Mouse (Mus musculus) midbrain, embryonic 10.5 days (tissue): ENCODE measurements around the gene Xylb. TPM values are rescaled to one million over a fixed set of nuclear protein-coding genes. Genes with fewer than 3 reads are reported as not detected.
"Not testable (repeated sequence)": the region's sequence is repeated elsewhere in the genome, so short reads cannot be mapped to it uniquely, and the experiment has no call there.

Source experiments
- DNase-seq: peaks from one replicate; pipeline ENCODE4 v3.0.0-alpha.2; 2017; ENCODE audit warnings: low spot score
- H3K27ac ChIP-seq: fragments of 300-500 bp; sonication (generic); replicated peaks from 2 replicates; pipeline ENCODE4 v1.5.1; 2016; ENCODE audit warnings: mild to moderate bottlenecking
- H3K27me3 ChIP-seq: fragments of 300-500 bp; sonication (generic); 2 replicates; pipeline ENCODE4 v1.6.1; 2016; ENCODE audit warnings: low read depth, mild to moderate bottlenecking; ENCODE audit not compliant: poor library complexity, severe bottlenecking
- H3K36me3 ChIP-seq: fragments of 300-500 bp; sonication (generic); 2 replicates; pipeline ENCODE4 v1.6.1; 2016; ENCODE audit warnings: mild to moderate bottlenecking, moderate library complexity
- H3K4me1 ChIP-seq: fragments of 300-500 bp; sonication (generic); 2 replicates; pipeline ENCODE4 v1.6.1; 2016
- H3K4me3 ChIP-seq: fragments of 300-500 bp; sonication (generic); 2 replicates; pipeline ENCODE4 v1.5.1; 2016; ENCODE audit warnings: mild to moderate bottlenecking, moderate library complexity
- H3K9me3 ChIP-seq: fragments of 300-500 bp; sonication (generic); replicated peaks from 2 replicates; pipeline ENCODE4 v1.6.1; 2016; ENCODE audit warnings: mild to moderate bottlenecking
- WGBS: fragments of 180-500 bp; shearing (Covaris S2); methylation state at CpG from one replicate; pipeline ENCODE4 v1.1.7; 2016; 5-methylcytosine and 5-hydroxymethylcytosine counted together
- polyA plus RNA-seq: library from polyadenylated mRNA; unstranded; fragments of >200 nt; fragmentation: Nextera tagmentation; extraction: Ambion mirVana; gene quantifications from 2 replicates; pipeline ENCODE4 v1.2.1, GENCODE M21; 2016

The Xylb gene
- polyA plus RNA-seq, 1 experiment from 2014 or later: 7.7 TPM

- H3K36me3 ChIP-seq: peaks cover 58% of the 10 kb centered on the region
- no peaks in the 10 kb centered on the region for H3K9me3 ChIP-seq
- no peak for DNase-seq
- no peaks in the 10 kb centered on the region for H3K4me1 ChIP-seq
- 95% methylated on average over 3 of the region's 3 CpGs for WGBS
- no peaks in the 10 kb centered on the region for H3K27me3 ChIP-seq
- H3K4me3 ChIP-seq: no peak overlapping the region
- no peak overlapping the region for H3K27ac ChIP-seq
Measured at GRCm38 (mm10) chr9:119350531-119350930, 6.7 kb upstream of the Xylb start.

GRCm38 (mm10) chr9:119350947-119351705 is 6.1 kb upstream of the Xylb start:
- no peaks in the 10 kb centered on the region for H3K9me3 ChIP-seq
- no peaks in the 10 kb centered on the region for H3K4me1 ChIP-seq
- H3K27ac ChIP-seq: no peak overlapping the region
- no peaks in the 10 kb centered on the region for H3K27me3 ChIP-seq
- WGBS: 92% methylated on average over 10 of the region's 10 CpGs
- no peak for DNase-seq
- peaks cover 52% of the 10 kb centered on the region for H3K36me3 ChIP-seq
- no peak overlapping the region for H3K4me3 ChIP-seq

GRCm38 (mm10) chr9:119352060-119352459 is 5.1 kb upstream of the Xylb start:
- 24% methylated on average over 4 of the region's 4 CpGs for WGBS
- Histone ChIP-seq H3K4me1 (no peaks in the 10 kb centered on the region; the same call in 1 of the 2 replicates), H3K36me3 (peaks cover 42% of the 10 kb centered on the region), H3K4me3 (no peak overlapping the region), H3K27me3 (no peaks in the 10 kb centered on the region), H3K9me3 (no peaks in the 10 kb centered on the region), H3K27ac (no peak overlapping the region)
- DNase-seq: peak; percentile 80

GRCm38 (mm10) chr9:119353926-119354325 is 3.3 kb upstream of the Xylb start:
- 82% methylated on average over 6 of the region's 6 CpGs for WGBS
- Histone ChIP-seq H3K36me3 (peaks cover 25% of the 10 kb centered on the region), H3K27me3 (peaks cover 7% of the 10 kb centered on the region; the same call in 1 of the 2 replicates), H3K4me3 (no peak overlapping the region), H3K9me3 (no peaks in the 10 kb centered on the region), H3K4me1 (peaks cover 12% of the 10 kb centered on the region), H3K27ac (no peak overlapping the region)
- DNase-seq: no peak

GRCm38 (mm10) chr9:119355943-119356342 is 1.2 kb upstream of the Xylb start:
- peaks cover 7% of the 10 kb centered on the region; the same call in 1 of the 2 replicates for H3K27me3 ChIP-seq
- 89% methylated on average over 6 of the region's 6 CpGs for WGBS
- H3K27ac ChIP-seq: no peak overlapping the region
- DNase-seq: no peak
- peaks cover 12% of the 10 kb centered on the region for H3K4me1 ChIP-seq
- H3K36me3 ChIP-seq: peaks cover 6% of the 10 kb centered on the region
- H3K9me3 ChIP-seq: no peaks in the 10 kb centered on the region
- H3K4me3 ChIP-seq: no peak overlapping the region

- peak overlapping the region; percentile 78 for H3K4me3 ChIP-seq
- peaks cover 7% of the 10 kb centered on the region; the same call in 1 of the 2 replicates for H3K27me3 ChIP-seq
- 0 out of 2 replicates have a peak, but pooled peaks cover 3% of the 10 kb centered on the region for H3K36me3 ChIP-seq
- no peaks in the 10 kb centered on the region for H3K9me3 ChIP-seq
- H3K27ac ChIP-seq: no peak overlapping the region; the same call in 1 of the 2 replicates
- no peak for DNase-seq
- peaks cover 12% of the 10 kb centered on the region for H3K4me1 ChIP-seq
- 50% methylated on average over 9 of the region's 9 CpGs for WGBS
Measured at GRCm38 (mm10) chr9:119358058-119358429, 863 bp downstream of the Xylb start.

- H3K4me1 ChIP-seq: peaks cover 12% of the 10 kb centered on the region
- H3K36me3 ChIP-seq: 0 out of 2 replicates have a peak, but pooled peaks cover 3% of the 10 kb centered on the region
- no peaks in the 10 kb centered on the region for H3K9me3 ChIP-seq
- peaks cover 7% of the 10 kb centered on the region; the same call in 1 of the 2 replicates for H3K27me3 ChIP-seq
- no peak for DNase-seq
- WGBS: 89% methylated on average over 5 of the region's 5 CpGs
- no peak overlapping the region for H3K4me3 ChIP-seq
- H3K27ac ChIP-seq: no peak overlapping the region
Measured at GRCm38 (mm10) chr9:119361416-119361815, 4.2 kb downstream of the Xylb start.

GRCm38 (mm10) chr9:119363229-119363628 is 6.0 kb downstream of the Xylb start:
- Histone ChIP-seq H3K36me3 (peaks cover 14% of the 10 kb centered on the region), H3K27ac (no peak overlapping the region), H3K4me1 (peaks cover 2% of the 10 kb centered on the region; the same call in 1 of the 2 replicates), H3K27me3 (peaks cover 3% of the 10 kb centered on the region; the same call in 1 of the 2 replicates), H3K4me3 (no peak overlapping the region), H3K9me3 (no peaks in the 10 kb centered on the region)
- WGBS: 94% methylated on average over 12 of the region's 12 CpGs
- DNase-seq: no peak

- no peak within 1 kb of the TSS for H3K4me3 ChIP-seq
- 82% methylated on average over 7 of the region's 7 CpGs for WGBS
- H3K27ac ChIP-seq: no peak within 1 kb of the TSS
- no peaks in the 10 kb centered on the region for H3K27me3 ChIP-seq
- no peaks in the 10 kb centered on the region for H3K9me3 ChIP-seq
- H3K4me1 ChIP-seq: no peaks in the 10 kb centered on the region
- H3K36me3 ChIP-seq: peaks cover 23% of the 10 kb centered on the region
- no peak for DNase-seq
Measured at GRCm38 (mm10) chr9:119365284-119365683, 8.1 kb downstream of the Xylb start, which contains the start of gene Slc22a14. TSS of gene Slc22a14 (minus strand) at chr9:119365553.

GRCm38 (mm10) chr9:119368367-119368766 is 11.2 kb downstream of the Xylb start:
- no peaks in the 10 kb centered on the region for H3K27me3 ChIP-seq
- H3K4me1 ChIP-seq: no peaks in the 10 kb centered on the region
- H3K9me3 ChIP-seq: no peaks in the 10 kb centered on the region
- H3K27ac ChIP-seq: no peak overlapping the region
- H3K4me3 ChIP-seq: no peak overlapping the region
- DNase-seq: no peak
- 90% methylated on average over 3 of the region's 3 CpGs for WGBS
- H3K36me3 ChIP-seq: peaks cover 22% of the 10 kb centered on the region

- H3K36me3 ChIP-seq: peaks cover 24% of the 10 kb centered on the region
Measured at GRCm38 (mm10) chr9:119370770-119371169, 13.6 kb downstream of the Xylb start.

GRCm38 (mm10) chr9:119371251-119371650 is 14.1 kb downstream of the Xylb start:
- Histone ChIP-seq H3K4me1 (no peaks in the 10 kb centered on the region), H3K27ac (no peak overlapping the region), H3K36me3 (peaks cover 24% of the 10 kb centered on the region), H3K27me3 (no peaks in the 10 kb centered on the region), H3K9me3 (no peaks in the 10 kb centered on the region), H3K4me3 (no peak overlapping the region)
- DNase-seq: no peak
- WGBS: 86% methylated on average over 4 of the region's 4 CpGs

More at GRCm38 (mm10) chr9:119370770-119371169, 13.6 kb downstream of the Xylb start:
- not testable (repeated sequence) for DNase-seq, H3K4me3 ChIP-seq, H3K27ac ChIP-seq, H3K9me3 ChIP-seq, H3K4me1 ChIP-seq, H3K27me3 ChIP-seq
- 84% methylated on average over 4 of the region's 4 CpGs for WGBS

GRCm38 (mm10) chr9:119375008-119375407 is 17.8 kb downstream of the Xylb start:
- WGBS: 79% methylated on average over 3 of the region's 3 CpGs
- no peaks in the 10 kb centered on the region for H3K4me1 ChIP-seq
- no peaks in the 10 kb centered on the region for H3K27me3 ChIP-seq
- H3K36me3 ChIP-seq: peaks cover 26% of the 10 kb centered on the region
- DNase-seq: no peak
- H3K9me3 ChIP-seq: no peaks in the 10 kb centered on the region
- H3K4me3 ChIP-seq: no peak overlapping the region
- H3K27ac ChIP-seq: no peak overlapping the region
